In genomic region chr7:24546634-24547389, GRCm38 (mm10) we compare ENCODE assay signal across 7 mouse cellular contexts. TPM values are rescaled to one million over a fixed set of nuclear protein-coding genes. Genes with fewer than 3 reads are reported as not detected.
A peak's percentile ranks its signal among the peaks of the same experiment; 100 is the strongest.
DNase-seq lines count a peak whose midpoint lies in the region; ATAC-seq lines count a peak whose summit lies in the region.

No protein-coding gene starts in this region.

- H3K9ac ChIP-seq in intestine, embryonic 15.5 days, result peak overlapping the region; percentile 79

- peak; percentile 100 for ATAC-seq in intestine, embryonic 15.5 days

- H3K27me3 ChIP-seq in intestine, embryonic 15.5 days (replicated peaks), result no peaks in the 10 kb centered on the region
- no peaks in the 10 kb centered on the region for H3K27me3 ChIP-seq in midbrain, embryonic 10.5 days (ENCODE audit: low read depth, poor library complexity, severe bottlenecking)

- H3K27ac ChIP-seq in intestine, embryonic 15.5 days, result peak overlapping the region; percentile 71
- peak overlapping the region; percentile 90 for H3K27ac ChIP-seq in midbrain, embryonic 10.5 days (replicated peaks)

- peak; percentile 100 for DNase-seq in adrenal gland, adult 2 months
- peak; percentile 96 for DNase-seq in embryo, embryonic 11.5 days (ENCODE audit: low read depth, low spot score)
- DNase-seq in gastrocnemius, postnatal 36 days, result peak; percentile 98 to 99
- DNase-seq in left cerebral cortex, postnatal 25 days (ENCODE audit: low spot score in 2 of 2), result peak; percentile 99 to 100
- peak; percentile 99 for DNase-seq in midbrain, embryonic 10.5 days (ENCODE audit: low spot score)
- DNase-seq in right cerebral cortex, postnatal 4 days, result peak; percentile 99

- H3K9me3 ChIP-seq in intestine, embryonic 15.5 days, result no peaks in the 10 kb centered on the region
- H3K9me3 ChIP-seq in midbrain, embryonic 10.5 days (replicated peaks), result no peaks in the 10 kb centered on the region

- peak overlapping the region; percentile 85 for H3K4me3 ChIP-seq in intestine, embryonic 15.5 days (replicated peaks)
- peak overlapping the region; percentile 88 for H3K4me3 ChIP-seq in midbrain, embryonic 10.5 days

- H3K4me2 ChIP-seq in intestine, embryonic 15.5 days (replicated peaks), result peak overlapping the region; percentile 77

- intact Hi-C loops in gastrocnemius, postnatal 36 days (cut with DNase I), result no loop called here
- intact Hi-C loops in left cerebral cortex, postnatal 25 days (cut with DNase I), result loop anchor here (1.0 kb wide), 1 partner anchor 17 kb away; the partner anchor contains the start of gene Irgq

- peaks cover 12% of the 10 kb centered on the region for H3K4me1 ChIP-seq in intestine, embryonic 15.5 days (replicated peaks)
- peaks cover 19% of the 10 kb centered on the region for H3K4me1 ChIP-seq in midbrain, embryonic 10.5 days

- WGBS in intestine, embryonic 15.5 days, result under 1% methylated on average over 57 of the region's 57 CpGs
- WGBS in midbrain, embryonic 10.5 days, result 1% methylated on average over 57 of the region's 57 CpGs

- H3K36me3 ChIP-seq in intestine, embryonic 15.5 days, result 0 out of 2 replicates have a peak, but pooled peaks cover 3% of the 10 kb centered on the region
- H3K36me3 ChIP-seq in midbrain, embryonic 10.5 days, result peaks cover 40% of the 10 kb centered on the region

RNA-seq across cellular contexts. Expression of gene Xrcc1, which starts 0.7 kb away (rescaled TPM):
- total RNA-seq in adrenal gland, adult 2 months (2021), result 10 to 100 TPM; 34.7 to 36.8 TPM
- polyA plus RNA-seq in adrenal gland, adult 2 months (2012; rRNA removed), result 61.2 TPM in 2 replicates
- 10 to 100 TPM; 17.1 to 21.4 TPM for total RNA-seq in gastrocnemius, postnatal 36 days (2021)
- 79.9 and 101 TPM in 2 replicates for polyA plus RNA-seq in intestine, embryonic 15.5 days (2015; fragmentation: Nextera tagmentation; extraction: Ambion mirVana)
- total RNA-seq in left cerebral cortex, postnatal 25 days (2021), result 10 to 100 TPM; 34.6 to 37.6 TPM
- polyA plus RNA-seq in midbrain, embryonic 10.5 days (2016; fragmentation: Nextera tagmentation; extraction: Ambion mirVana), result 149 and 160 TPM in 2 replicates

RNA-seq across cellular contexts. Expression of gene Pinlyp, which starts 0.9 kb away (rescaled TPM):
- not detected for total RNA-seq in adrenal gland, adult 2 months (2021)
- polyA plus RNA-seq in adrenal gland, adult 2 months (2012; rRNA removed), result not detected in 2 replicates
- total RNA-seq in gastrocnemius, postnatal 36 days (2021), result not detected
- polyA plus RNA-seq in intestine, embryonic 15.5 days (2015; fragmentation: Nextera tagmentation; extraction: Ambion mirVana), result not detected in 2 replicates
- not detected for total RNA-seq in left cerebral cortex, postnatal 25 days (2021)
- polyA plus RNA-seq in midbrain, embryonic 10.5 days (2016; fragmentation: Nextera tagmentation; extraction: Ambion mirVana), result 0.14 TPM in 1 of 2 replicates, not detected in the other

RNA-seq across cellular contexts. Expression of gene Irgq, which starts 16.3 kb away (rescaled TPM):
- total RNA-seq in adrenal gland, adult 2 months (2021), result 10 to 100 TPM; 21.2 to 23.7 TPM
- 20.8 and 23.5 TPM in 2 replicates for polyA plus RNA-seq in adrenal gland, adult 2 months (2012; rRNA removed)
- 10 to 100 TPM; 10.7 to 10.9 TPM for total RNA-seq in gastrocnemius, postnatal 36 days (2021)
- 5.3 and 5.7 TPM in 2 replicates for polyA plus RNA-seq in intestine, embryonic 15.5 days (2015; fragmentation: Nextera tagmentation; extraction: Ambion mirVana)
- 10 to 100 TPM; 87.8 to 88.6 TPM for total RNA-seq in left cerebral cortex, postnatal 25 days (2021)
- polyA plus RNA-seq in midbrain, embryonic 10.5 days (2016; fragmentation: Nextera tagmentation; extraction: Ambion mirVana), result 8.4 and 12.5 TPM in 2 replicates

RNA-seq across cellular contexts. Expression of gene AC161166.1, which starts 34.6 kb away (rescaled TPM):
- total RNA-seq in adrenal gland, adult 2 months (2021), result not detected
- not detected in 2 replicates for polyA plus RNA-seq in adrenal gland, adult 2 months (2012; rRNA removed)
- total RNA-seq in gastrocnemius, postnatal 36 days (2021), result not detected
- polyA plus RNA-seq in intestine, embryonic 15.5 days (2015; fragmentation: Nextera tagmentation; extraction: Ambion mirVana), result 0.14 and 0.24 TPM in 2 replicates
- total RNA-seq in left cerebral cortex, postnatal 25 days (2021), result not detected
- 0.64 and 0.99 TPM in 2 replicates for polyA plus RNA-seq in midbrain, embryonic 10.5 days (2016; fragmentation: Nextera tagmentation; extraction: Ambion mirVana)

RNA-seq across cellular contexts. Expression of gene Zfp428, which starts 40.0 kb away (rescaled TPM):
- total RNA-seq in adrenal gland, adult 2 months (2021), result 1 to 10 TPM; 4.2 to 7.2 TPM
- polyA plus RNA-seq in adrenal gland, adult 2 months (2012; rRNA removed), result 32.1 and 38.3 TPM in 2 replicates
- 1 to 10 TPM; 4.3 to 5.9 TPM for total RNA-seq in gastrocnemius, postnatal 36 days (2021)
- polyA plus RNA-seq in intestine, embryonic 15.5 days (2015; fragmentation: Nextera tagmentation; extraction: Ambion mirVana), result 32.0 and 36.6 TPM in 2 replicates
- 10 to 100 TPM; 45.7 to 52.6 TPM for total RNA-seq in left cerebral cortex, postnatal 25 days (2021)
- polyA plus RNA-seq in midbrain, embryonic 10.5 days (2016; fragmentation: Nextera tagmentation; extraction: Ambion mirVana), result 116 and 127 TPM in 2 replicates

Comparison
In these comparisons a context has a peak if more than half of its experiments do, and no peak if none do; other contexts are left out.
1. Peak in every context shown above with its lines: DNase-seq, ATAC-seq, H3K4me3 ChIP-seq and H3K27ac ChIP-seq.